Mouse (Mus musculus) layer of hippocampus, adult 9-10 months (tissue): ENCODE data around the gene Pfkfb3.
"Not testable (repeated sequence)": the region's sequence is repeated elsewhere in the genome, so short reads cannot be mapped to it uniquely, and the experiment has no call there.

Experiments used
- DNase-seq: peaks from one replicate; pipeline ENCODE4 v3.0.0; 2022; ENCODE audit warnings: low spot score

Pfkfb3 gene

DNA sequence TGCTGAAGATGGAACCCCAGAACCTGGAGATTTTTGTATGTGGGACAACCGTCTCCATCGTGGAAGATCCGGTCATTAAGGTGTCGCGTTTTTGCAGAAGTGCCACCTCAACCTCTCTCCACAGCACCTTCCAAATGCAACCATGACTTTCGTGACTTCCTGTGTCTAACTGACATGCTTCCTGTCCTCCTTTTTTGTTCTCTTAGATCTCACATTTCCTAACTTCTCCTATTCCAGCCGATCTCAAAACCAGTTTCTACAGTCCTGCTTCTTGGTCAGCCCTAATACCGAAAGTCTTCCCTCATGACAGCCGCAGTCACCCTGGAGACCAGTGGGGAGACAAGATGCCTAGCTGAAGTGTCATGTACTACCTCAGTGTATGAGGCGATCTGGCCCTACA, 5.4 kb downstream of the Pfkfb3 start:
- no peak for DNase-seq

DNA sequence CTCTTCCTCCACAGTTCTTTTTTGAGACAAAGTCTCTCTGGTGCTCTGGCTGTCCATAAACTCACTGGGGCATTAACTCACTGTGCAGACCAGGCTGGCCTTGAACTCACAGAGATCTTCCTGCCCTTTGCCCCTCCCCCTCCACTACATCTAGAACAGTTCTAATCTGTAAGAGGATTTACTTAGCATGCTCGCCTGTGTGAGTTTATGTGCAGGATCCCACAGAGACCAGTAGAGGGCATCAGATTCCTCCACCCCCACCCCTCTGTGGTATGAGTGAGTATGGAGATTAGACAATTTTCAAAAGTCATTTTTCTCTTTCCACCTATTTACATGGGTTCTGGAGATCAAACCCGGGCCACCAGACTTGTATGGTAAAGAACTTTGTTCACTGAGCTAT, 6.3 kb downstream of the Pfkfb3 start:
- DNase-seq = no peak

DNA sequence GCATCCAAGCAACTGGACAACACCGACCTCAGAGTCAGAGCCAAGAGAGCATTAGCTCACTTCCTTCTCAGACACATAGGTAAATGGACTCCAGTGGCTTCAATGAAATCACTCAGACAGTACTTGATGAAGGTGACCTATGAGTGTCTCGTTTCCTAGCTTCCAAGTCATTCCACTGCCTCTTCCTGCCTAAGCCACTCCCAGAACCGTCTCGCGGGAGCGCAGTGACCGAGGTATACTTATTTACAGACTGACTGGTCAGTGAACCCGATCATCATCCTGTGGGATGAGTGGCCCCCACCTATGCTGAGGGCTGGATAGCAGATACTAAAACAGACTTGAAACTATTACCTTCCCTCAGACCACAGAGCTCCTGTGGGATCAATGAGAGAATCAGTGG, 7.8 kb downstream of the Pfkfb3 start:
- DNase-seq = no peak

DNA sequence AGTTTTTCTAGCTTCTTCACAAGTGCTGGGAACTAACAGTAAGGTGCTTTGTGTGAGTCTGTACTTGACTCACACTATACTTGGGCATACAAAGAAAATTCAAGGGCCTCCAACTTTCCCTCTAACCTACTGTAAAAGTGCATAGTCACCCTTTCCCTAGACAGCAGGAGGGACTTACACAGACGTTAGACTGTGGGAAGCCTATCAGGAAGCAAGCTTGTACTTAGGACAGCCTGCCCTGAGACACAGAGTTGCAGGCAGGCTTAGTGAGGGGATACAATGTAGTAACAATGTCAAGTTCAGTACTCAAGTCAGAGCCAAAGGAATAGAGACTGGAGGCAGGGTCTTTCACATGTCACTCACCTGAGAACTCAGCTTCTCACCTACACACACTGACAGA, 8.5 kb downstream of the Pfkfb3 start:
- DNase-seq = no peak

DNA sequence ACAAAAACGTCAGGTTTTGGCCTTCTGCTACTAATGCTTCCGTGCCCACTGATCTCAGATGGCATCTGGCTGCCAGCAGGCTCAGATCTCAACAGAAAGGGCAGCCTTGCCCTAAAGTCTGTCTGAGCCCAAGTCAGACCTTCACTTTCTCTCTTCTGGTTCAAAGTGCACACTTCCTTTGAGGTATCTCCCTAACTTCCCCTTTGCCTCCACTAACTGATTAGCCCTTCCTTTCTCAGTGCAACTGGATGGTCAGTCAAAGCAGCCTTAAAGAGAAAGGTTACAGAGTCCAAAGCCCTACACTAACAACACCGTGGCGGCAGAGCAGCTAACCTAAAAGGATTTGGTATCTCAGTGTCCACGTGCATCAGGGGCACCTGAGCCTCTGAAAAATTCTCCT, 9.5 kb downstream of the Pfkfb3 start:
- DNase-seq = no peak

DNA sequence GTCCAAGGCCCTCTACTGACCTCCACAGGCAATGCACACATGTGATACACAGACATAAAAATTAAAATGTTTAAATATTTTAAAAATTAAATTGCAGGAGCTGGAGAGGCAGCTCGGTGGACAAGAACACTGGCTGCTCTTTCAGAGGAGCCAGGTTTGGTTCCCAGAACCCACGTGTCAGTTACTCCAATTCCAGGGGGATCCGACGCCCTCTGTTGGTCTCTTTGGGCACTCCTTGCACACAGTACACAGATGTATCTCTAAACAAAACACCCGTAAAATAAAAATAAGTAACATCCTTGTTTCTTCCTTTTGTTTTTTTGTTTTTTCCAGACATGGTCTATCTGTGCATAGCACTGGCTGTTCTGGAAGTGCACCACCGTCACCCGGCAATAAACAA, 10.7 kb downstream of the Pfkfb3 start:
- no peak for DNase-seq

DNA sequence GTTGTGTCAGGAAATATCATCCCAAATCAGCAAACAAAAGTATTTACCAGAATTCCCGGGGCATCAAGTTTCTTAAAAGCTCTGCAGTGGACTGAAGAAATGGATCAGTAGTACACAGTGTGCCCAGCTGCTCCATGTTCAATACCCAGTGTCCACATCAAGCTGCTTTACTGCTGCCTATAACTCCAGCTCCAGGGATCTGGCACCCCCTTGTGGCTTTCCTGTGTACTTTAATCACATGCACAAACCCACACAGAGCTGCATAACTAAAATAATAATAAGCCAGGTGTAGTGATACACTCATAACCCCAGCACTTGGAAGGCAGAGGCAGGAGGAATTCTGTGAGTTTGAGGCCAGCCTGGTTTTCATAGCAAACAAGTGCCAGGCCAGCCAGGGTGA, 11.2 kb downstream of the Pfkfb3 start:
- peak; percentile 44 for DNase-seq

DNA sequence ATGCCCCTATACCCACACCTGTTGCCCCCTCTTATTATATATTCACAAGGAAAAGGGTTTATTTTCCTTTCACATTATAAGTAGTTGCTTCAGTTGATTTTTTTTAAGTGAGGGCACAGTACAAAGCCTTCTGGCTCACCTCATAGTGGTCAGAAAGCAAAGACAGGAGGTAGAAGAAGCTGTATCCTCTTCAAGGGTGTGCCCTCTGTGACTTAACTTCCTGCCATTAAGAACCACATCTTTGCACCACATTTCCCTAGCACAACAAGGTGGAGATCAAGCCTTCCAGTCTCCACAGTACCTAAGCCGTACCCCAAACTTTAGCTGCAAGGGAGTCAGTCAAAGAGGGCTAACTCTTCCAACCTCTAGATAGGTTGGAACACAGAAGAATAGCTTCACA, 11.8 kb downstream of the Pfkfb3 start:
- DNase-seq = no peak

DNA sequence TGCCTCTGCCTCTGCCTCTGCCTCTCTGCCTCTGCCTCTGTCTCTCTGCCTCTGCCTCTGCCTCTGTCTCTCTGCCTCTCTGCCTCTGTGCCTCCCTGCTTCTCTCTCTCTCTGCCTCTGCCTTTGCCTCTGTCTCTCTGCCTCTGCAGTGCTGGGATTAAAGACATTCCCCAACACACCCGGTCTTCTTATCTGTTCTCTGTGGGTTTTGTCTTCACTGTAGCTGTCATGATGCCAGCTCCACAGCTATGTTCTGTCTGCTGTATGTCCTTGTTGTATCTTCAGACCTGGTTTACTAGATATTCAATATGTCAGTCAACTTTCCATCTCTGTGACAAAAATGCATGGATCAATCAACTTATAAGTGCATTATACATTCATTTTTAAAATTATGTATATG, 12.3 kb downstream of the Pfkfb3 start:
- not testable (repeated sequence) for DNase-seq

DNA sequence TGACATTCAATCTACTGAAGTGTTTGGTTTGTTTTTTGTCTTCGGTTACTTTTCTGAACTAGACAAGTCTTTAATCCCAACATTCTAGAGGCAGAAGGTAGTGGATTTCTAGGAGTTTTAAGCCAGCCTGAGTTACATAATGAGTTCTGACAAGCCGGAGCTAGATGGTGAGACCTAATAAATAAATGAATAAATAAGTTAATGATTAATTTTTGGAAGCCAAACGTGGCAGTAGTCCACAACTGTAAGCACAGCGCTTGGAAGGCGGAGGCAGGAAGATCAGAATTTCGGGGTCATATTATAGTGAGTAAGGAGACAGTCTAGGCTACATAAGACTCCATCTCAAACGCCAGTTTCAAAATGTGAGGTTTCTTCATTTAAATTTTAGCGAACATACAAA, 17.9 kb downstream of the Pfkfb3 start:
- DNase-seq = no peak

DNA sequence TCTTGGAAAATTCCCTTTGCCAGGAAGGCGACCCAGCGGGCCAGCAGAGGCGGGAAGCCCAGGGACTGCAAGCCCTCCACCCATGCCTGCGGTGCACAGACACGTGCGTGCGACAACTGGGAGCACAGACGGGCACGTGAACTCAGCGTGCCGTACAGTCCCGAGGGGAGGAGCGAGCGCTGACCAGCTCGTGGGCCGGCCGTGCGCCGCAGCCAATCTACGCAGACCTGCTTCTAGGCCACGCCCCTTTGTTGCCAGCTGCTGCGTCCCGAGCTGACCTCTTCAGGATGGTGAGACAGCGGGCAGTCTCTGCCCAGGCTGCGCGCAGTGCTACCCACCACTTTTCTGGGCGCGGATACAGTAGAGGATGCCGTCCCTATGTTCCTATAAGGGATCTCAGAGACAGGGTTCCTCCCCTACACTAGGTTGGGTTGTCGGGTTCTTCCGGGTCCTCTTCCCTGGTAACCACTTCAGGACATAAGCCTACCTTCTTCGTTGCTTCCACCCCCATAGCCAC, 18.4 kb downstream of the Pfkfb3 start:
- DNase-seq = peak; percentile 69

DNA sequence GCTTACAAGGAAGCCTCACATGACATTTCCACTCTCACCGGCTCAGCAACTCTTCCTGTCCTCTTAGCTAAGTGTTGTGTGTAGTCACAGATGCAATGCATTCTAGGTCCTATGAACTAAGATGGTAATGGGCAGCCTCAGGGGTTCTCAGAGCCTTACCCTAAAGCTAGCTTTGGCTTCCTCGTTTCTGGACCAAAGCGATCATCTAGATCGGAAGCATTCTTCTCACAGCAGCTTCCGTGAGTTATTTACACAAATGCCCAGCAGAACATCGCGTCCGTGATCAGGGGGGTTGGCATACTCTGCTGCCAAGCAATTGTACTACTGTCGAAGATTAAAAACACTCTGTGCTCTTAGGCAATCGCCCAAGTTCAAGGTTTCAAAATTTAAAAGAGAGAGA, 19.1 kb downstream of the Pfkfb3 start:
- no peak for DNase-seq

DNA sequence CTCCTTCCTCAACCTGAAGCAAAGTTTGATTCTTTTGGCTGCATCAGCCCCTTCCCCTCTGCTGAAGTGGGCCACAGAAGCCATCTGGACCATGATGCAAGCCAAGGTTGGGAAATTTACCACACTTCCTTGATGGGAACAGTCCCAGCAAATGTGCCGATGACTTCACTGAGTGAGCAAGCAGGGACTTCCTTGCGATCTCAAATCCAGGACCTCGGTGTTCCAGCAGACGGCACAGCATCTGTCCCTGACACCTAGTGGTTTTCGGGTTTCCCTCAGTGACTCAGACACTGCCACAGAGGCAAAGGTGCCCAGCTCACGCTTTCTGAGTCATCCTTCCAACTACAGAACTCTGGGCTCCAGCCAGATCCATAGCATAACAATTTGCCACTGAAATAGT, 23.8 kb downstream of the Pfkfb3 start:
- no peak for DNase-seq

DNA sequence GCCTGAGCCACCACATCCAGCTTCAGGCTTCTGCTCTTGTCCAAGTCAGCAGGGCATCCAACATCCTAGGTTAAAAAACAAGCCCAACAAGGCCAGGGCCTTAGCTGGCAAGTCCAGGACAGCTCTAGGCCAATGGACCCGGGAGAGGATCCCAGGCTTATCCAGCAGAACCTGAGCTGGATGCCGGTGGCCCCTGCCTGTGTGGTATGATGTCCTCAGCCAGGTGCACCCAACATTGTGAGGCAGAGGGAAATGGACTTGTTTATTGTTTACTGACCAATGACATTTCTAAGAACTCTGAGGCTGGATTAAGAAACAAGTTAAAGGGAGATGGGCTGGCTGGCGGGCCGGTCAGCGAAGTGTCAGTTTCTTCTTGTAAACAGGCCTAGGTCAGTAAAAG, 27.8 kb downstream of the Pfkfb3 start:
- no peak for DNase-seq

DNA sequence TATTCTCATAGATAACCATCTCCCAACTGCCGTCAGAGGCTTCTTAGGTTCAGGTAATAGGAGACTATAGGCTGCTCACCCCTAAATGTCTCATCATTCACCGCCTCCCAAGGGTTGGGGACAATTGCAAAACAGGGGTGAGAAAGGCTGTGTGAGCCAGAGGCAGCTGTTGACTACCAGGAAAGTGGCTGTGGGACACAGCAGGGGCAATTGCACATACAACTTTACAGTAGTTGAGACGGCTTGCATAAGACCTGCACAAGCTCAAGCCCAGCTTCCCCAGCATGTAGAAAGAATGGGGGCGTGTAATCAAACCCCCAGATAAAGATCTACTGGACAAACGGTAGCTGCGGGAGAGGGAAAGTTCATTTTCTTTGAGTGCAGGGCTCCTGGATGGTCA, 29.1 kb downstream of the Pfkfb3 start:
- DNase-seq = no peak

DNA sequence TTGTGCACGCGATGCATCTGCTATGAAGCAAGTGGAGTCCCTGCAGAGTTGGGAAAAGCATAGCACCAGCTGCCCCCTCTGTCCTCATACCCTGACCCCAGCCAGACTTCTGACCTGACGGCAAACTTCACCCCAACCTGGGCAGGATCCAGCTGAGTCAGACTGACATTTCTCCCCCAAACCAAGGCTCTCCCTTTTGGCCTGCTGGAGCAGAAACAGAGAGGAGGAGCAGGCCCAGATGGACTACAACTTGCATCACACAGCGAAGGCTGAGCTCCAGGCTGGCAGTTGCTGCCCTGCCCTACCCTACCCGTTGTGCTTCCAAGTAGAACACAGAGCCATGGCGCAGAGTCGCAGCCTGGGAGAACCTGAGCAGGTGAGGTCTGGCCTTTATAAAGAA, 32.1 kb downstream of the Pfkfb3 start:
- no peak for DNase-seq

DNA sequence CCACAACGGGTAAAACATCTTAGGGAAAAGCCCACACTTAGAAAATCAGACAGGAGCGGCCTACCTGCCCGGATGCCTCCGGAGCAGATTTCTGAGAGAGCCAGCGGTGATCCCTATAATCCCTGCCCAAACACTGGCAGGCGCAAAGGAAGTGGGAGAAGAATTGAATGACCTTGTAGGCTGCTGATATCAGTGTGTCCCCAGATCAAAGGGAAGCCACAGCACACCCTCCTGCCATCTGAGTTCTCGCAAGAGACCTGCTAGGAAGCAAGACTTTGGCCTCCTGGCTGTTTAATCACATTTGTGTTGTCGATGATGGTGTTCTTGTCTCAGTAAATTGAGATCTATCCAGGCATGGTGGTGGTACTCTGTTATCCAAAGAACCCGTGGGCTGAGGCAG, 33.1 kb downstream of the Pfkfb3 start:
- DNase-seq = no peak

DNA sequence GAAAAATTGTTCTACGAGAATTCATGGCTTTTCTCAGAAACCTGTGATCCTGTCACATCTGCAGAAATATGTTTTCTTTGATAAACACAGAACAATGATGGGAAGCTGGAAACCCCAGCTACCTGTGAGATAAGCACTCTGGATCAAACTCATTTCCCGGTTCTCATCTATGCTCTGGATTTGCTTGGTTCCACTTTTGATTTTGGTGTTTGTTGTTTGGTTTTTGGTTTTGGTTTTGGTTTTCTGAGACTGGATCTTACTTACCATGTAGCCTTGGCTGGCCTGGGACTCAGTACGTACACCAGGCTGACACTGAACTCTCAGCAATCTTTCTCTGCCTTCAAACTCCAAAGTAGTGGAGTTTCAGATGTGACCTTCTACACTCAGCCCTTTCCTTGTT, 38.0 kb downstream of the Pfkfb3 start:
- no peak for DNase-seq

DNA sequence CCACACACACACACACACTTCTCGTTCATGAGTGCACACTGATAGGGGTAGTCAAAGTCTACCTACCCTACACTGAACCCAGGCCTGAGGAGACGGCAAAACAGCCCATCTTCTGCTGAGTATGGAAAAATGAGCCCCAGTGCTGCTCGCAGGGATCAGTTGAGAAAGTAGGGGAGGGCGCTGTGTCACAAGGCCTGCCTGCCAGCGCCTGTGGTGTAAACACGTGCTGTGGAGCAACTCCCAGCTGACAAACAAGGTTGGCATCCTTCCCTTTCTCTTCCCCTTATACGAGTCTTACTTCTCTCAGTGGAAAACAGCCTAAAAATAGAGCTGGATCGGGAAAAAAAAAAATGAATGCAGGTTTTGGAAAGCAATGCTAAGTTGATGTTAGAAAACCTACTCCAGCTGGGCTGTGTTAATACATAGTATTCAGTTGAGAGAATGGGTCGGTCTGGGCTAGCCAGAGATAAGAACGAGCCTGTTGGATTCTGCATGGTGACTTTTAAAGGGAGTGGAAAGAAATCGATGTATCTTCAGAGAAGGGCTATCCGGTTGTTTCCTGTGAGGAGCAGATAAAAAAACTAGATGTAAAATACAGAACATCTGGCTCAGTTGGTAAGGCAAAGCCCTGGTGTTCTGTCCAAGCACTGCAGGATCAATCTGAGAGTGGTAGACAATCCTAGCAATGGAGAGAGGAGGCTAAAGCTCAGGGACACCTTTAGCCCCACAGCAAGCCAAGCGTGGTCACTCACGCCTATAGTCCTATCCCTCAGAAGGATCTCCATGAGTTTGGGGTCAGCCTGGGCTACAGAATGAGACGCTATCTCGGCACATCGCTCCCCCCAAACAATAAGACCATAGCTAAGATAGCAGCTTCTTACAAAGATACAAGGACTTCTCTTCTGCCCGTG, 40.6 kb downstream of the Pfkfb3 start:
- DNase-seq = no peak

DNA sequence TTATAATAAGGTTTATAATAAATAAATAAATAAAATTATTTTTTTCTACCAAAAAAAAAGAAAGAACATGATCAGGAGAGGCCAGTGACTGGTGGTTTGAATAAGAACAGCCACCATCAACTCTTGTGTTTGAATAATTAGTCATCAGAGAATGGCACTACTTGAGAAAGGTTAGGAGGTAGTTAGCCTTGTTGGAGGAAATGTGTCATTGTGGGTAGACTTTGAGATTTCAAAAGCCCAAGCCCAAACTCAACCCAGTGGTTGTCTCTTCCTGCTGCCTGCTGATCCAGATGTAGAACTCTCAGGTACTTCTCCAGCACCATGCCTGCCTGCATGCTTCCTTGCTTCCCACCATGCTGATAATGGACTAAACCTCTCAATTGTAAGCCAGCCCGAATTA, 41.8 kb downstream of the Pfkfb3 start:
- DNase-seq = no peak

DNA sequence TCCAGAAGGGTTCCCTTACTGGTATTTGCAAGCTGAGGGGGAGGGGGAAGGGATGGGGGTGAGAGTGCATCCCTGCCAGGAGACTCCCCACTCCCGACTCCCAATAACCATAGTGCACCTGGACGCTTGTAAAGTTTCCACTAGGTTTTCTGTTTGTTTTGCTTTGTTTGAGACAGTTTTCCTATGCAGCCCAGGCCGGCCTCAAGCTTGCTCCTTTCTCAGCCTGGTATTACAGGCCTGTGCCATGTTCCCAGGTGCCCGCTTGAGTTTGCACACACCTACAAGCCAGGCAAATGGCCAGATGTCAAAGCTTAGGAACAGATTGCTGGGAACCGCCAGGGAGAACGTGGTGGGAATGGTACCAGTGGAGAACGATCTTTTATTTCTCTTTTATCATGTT, 50.1 kb downstream of the Pfkfb3 start:
- no peak for DNase-seq

DNA sequence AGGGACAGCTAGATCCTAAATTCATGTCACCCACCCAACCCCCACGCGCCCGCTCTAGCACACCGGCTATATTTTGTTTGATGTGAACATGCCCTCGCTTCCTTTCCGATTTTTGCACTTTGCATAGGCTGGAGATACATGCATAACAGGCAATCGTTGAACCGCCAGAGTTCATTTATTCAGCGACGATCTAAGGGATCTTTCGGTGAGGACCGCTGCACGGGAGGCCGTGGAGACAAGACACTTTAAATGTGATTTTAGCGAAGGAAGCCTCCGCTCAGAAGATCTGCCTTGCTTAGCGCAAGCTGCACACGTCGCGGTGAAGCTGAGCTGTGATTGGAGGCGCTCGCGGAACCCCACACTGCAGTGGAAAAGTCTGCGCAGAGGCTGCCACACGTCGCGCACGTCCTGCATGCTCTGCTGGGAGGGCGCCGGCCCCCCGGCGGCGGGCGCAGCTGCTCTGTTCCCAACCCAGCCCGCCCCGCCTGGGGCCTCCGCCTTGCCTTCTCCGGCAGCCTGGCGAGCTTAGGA, 50.9 kb downstream of the Pfkfb3 start:
- DNase-seq = peak; percentile 57

DNA sequence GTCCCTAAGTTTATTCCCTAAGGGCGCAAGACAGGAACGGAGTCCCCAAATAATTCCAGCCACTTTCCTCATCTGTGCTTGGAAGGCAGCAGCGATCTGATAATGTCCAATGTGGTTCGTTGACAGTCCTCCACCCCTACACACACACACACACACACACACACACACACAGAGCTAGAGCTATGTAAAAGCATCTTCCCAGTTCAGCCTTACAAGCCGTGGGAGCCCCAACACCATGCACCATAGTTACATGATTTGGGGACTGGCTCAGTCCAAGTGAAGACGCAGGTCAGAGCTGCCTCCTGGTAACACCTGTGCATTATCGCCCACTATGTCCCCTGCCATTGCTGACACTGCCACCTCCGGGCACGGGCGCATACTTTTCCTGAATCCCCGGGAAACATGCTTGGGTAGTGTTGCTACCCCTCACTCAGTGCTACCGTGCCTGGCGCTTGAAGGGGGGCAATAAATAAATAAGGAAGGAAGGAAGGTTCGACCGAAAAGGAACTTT, 51.6 kb downstream of the Pfkfb3 start:
- no peak for DNase-seq
